Mouse (Mus musculus) liver, embryonic 14.5 days (tissue): ENCODE data around the gene Ralb.

Source experiments
- CTCF ChIP-seq: IDR thresholded peaks from 2 replicates; pipeline ENCODE4 v1.5.1; 2016; ENCODE audit warnings: antibody characterized with exemption, low read depth, control low read depth
- EP300 ChIP-seq: IDR thresholded peaks from 2 replicates; pipeline ENCODE4 v1.6.1; 2016; ENCODE audit warnings: antibody characterized with exemption, low read depth

DNA sequence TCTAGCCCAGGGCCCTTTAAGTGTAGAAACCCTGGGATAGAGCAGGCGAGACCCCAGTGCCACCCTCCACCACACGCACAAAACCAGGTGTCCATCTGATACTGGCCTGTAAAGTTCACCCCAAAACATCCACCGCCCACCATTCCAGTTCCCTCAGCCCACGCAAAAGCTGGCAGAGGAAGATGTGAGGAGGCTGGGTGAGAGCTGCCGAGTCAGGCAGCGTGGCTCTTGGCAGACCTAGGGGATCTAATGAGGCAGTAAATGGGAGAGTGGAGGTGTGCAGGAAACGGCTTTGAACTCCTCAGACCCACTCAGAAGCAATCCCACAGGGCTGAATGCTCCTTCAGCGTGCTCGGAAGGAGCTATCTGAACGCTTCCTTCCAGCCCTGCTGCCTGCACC lies 53.2 kb downstream of the Ralb start:
- TF ChIP-seq CTCF = no peak
- TF ChIP-seq EP300 = no peak
